Mouse (Mus musculus) urinary bladder, adult 2 months (tissue): ENCODE results near the gene Wwox. TPM values are rescaled to one million over a fixed set of nuclear protein-coding genes. Genes with fewer than 3 reads are reported as not detected.

Experiments used
- DNase-seq: peaks from one replicate; pipeline ENCODE4 v3.0.0; 2022; ENCODE audit warnings: low spot score
- polyA plus RNA-seq: library from polyadenylated mRNA; depleted of rRNA; stranded (reverse); fragments of >200 nt; gene quantifications from 2 replicates; pipeline ENCODE4 v1.2.3, GENCODE M21; 2012

Gene Wwox
- polyA plus RNA-seq, 1 experiment, result 7.9 TPM

- DNase-seq, result no peak
Observed at GRCm38 (mm10) chr8:114731260-114732140, 292.0 kb downstream of the Wwox start.

DNA sequence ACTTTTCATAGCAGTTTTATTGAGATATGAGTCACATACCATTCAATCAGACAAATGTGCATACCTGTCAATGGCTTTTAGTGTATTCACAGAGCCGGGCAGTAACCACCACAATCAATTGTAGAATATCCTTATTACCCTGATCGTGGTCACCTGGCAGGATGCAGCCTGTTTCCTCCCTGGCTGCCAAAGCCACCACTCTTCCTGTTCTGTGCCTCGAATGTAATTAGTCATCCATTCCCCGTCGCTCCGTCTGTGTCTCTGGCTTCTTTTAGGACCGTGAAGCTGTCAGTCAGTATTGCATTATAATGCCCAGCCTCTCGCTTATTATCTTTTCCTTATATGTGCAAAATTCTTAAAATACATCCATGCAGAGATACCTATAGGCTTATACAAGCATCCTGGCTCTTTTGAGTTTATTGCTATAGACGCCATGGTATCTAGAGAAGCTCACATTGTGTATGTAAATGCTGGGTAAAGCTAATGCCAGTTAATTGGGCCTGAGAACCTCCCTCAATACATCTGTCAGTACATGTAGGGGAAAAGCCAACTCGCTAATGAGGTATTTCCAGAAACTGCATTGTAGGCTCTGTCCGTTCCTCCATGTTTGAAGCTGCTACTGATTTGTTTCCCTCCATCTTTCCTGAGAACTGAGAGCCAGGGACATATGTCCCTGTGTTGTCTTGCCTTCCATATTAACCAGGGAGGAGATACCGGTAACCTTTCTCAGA, 303.9 kb downstream of the Wwox start:
- DNase-seq, result no peak

- DNase-seq, result no peak
Observed at GRCm38 (mm10) chr8:114746373-114746772, 306.9 kb downstream of the Wwox start.

DNA sequence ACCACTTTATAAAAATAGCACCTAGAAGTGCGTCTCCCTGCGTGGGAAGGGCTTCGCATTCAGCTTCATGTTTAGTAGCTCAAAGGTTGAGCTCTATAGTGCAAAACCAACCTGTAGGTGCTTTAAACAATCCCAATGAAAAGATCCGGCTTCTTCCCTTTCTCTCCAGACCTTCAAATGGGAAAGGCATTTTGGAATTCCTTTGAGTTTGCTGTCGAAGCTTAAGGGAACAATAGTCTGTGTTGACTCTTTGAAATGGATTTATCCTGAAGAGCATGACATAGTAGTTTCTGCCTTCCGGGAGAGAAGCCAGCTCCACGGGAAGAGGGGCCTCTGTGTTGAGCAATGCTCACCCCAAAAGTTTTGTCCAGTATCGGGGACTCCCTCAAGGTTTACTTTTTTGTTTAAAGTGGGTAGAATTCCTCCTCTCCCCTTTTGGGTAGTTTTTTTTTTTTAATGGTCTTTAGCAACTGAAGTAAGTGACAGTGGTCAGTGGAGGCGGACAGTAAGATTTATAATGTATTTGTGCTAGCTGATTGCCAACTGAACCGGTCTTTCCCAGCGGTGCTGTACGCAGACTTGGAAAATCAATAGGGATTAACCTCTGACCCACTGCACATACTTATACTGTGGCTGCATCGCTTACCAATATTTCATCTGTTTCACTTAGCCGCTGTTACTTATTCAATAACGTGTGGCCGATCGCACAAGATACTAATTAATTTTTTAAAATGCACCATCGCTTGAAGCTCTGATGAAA, 312.1 kb downstream of the Wwox start:
- DNase-seq, result no peak

DNA sequence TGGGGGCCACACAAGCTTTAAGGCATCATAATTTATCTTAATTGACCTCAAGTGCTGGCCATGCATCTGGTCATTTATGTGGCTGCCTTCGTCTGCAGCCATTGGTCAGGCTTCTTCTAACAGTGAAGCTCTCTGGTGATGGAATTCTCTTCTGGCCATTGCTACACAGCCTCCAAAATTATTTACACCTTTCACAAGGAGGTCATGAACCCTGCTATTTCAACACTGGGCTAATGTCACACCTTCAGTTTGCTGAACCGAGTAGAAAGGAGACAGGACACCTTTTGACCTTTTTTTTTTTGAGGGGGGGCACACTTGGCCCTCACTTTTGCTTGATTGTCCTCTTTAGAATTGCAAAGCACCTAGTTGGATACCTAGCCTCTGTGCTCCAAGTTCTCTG, 320.2 kb downstream of the Wwox start:
- DNase-seq, result no peak

- no peak for DNase-seq
Observed at GRCm38 (mm10) chr8:114768536-114768935, 329.1 kb downstream of the Wwox start.

- peak; percentile 41 for DNase-seq
Observed at GRCm38 (mm10) chr8:114770856-114771776, 331.7 kb downstream of the Wwox start.

- DNase-seq, result no peak
Observed at GRCm38 (mm10) chr8:114772276-114772849, 332.9 kb downstream of the Wwox start.

DNA sequence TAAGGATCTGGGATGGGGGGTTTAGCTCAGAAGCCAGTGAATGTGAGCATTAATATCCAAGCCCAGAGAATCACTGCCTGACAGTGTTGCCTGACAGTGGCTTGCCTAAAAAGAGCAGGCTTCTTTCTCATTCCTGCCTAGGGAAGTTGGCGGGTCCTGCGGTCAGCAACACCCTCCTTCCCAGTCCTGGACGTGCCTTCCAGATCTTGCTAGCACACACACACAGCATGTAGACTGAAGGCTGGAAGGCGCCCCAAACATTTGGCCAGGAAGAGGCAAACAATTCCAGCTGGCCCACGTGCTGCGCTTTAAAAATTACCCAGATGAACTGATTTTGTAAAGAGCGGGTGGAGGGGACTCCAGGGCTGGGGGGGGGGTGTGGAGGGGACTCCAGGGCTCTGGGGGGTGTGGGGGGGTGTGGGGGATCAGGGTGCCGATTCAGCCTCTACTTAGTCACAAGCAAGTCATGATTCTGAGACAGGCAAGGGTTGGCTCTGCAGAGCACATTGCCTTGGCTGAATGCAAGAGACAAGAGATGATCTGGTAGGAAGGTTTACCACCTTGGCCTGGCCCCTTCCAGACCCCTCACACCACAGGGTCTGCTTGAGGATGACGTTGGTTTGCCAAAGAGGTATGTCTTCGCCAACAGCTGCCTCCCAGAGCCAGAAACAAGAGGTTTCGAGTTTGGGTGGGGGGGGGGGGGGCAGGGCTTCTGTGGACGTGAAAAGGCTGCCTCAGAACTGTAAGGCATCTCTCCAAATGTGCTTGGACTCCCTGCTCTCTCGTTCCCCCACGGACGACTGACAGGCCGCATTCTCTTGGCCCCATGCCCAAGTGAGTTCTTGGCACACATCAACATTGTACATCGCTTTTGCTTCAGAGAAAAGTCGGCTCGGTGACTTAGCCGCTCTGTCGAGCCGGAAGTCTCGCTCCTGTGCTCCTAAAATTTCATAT, 334.3 kb downstream of the Wwox start:
- no peak for DNase-seq

DNA sequence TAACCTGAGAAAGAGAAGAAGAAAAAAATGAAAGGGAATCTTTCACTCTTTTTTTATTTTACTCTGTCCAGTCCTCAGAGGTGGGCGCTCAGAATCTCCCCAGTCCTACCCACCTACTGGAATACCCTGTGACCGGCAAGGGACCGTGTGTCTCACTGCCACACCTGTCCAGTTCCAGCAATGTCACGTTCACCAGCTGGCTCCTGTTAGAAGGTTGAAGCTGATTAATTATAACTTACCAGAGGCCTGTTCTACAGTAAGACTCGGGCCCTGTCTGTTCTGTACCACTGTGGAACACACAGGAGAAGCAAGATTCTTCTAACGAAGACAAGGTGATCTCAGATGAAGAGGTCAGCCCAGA, 334.9 kb downstream of the Wwox start:
- DNase-seq, result no peak

DNA sequence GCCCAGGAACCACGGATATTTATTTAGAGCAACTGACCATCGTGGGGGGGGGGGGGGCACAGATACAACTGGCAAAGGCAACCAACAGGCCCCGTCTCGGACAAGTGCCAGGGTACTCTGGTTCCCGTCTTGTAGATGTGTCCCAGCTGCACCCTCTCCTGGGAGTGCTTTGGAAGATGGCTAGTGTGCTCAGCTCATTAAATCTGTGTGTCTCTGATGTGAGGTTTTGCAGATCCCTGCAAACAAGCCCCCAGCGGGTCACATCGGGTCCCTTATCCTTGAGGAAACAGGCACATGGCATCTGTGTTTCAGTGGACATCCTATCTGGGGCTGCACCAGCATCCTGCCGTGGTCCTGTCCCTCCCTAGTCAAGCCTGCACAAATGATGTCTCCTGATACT, 336.1 kb downstream of the Wwox start:
- no peak for DNase-seq

DNA sequence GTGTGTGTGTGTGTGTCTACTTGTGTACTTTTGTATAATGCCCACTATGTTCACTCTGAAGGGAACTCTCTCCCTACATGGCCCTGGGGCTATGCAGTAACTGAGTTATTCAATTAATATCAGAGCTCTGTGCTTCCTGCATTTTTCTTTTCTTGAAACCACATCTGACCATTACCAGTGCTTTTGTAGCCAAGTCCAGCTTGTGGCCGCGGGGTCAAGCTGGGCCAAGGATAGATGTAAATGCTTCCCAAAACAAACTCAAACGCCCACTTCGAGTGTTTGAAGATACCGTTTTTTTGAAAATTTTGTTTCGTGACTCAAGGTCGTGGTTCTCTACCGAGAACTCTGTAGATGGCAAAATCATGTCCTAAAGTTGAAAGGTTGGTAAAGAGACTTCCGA, 337.2 kb downstream of the Wwox start:
- no peak for DNase-seq

- no peak for DNase-seq
Observed at GRCm38 (mm10) chr8:114777271-114777980, 338.0 kb downstream of the Wwox start.

DNA sequence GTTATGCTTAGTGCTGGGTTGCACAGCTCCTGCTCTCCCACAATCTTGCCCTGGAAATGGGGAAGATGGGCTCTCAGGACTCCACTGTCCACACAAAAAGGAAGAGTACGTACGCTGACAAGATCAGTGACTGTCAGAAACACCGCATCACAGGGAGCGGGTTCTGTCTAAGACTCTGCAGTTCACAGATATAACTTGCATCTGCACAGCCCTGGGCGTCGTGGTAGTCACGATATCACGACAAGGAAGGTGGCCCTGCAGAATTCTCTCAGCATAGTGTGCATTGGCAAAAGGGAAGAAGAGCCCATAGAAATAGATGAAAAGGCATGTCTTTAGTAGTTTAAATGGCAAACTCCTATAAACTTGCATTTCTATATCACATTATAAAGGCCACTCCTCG, 339.5 kb downstream of the Wwox start:
- no peak for DNase-seq

DNA sequence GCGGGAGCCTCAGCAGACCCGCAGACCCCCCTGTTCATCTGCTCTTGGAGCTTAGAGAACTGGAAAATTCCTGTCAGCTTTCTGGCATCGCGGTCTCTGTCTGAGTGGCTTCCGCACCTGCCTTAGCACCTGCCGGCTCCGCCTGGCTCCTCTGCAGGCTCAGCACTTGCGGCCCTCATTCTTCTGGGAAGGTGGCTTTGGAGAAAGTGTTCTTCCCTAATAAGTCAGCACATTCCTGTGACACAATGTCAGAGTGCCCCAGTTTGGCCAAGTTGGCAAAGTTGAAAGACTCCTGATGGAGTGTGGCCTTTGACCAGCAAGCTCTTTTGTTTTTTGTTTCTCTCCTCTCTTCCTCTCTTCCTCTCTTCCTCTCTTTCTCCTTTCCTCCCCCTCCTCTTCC, 343.9 kb downstream of the Wwox start:
- DNase-seq, result no peak

- no peak for DNase-seq
Observed at GRCm38 (mm10) chr8:114785834-114786233, 346.4 kb downstream of the Wwox start.

DNA sequence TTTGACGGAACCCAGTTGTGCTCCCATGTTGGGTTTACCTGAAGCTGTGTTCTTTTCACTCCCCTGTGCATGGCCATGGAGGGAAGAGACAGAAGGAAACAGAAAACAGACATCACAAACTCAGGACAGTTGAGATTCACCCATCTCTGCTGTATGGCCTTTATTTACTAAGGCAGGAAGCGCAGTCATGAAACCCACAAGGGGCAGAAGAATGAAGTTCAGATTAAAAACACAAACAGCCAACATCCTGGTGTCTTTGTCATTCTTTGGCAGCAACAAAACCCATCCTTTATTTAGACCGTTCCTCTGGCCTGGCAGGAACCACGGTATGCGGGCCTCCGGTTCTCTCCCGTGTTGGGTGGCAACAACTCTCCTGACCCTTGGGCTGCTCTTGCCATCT, 350.2 kb downstream of the Wwox start:
- DNase-seq, result no peak

GRCm38 (mm10) chr8:114790754-114791153, 351.3 kb downstream of the Wwox start:
- no peak for DNase-seq

DNA sequence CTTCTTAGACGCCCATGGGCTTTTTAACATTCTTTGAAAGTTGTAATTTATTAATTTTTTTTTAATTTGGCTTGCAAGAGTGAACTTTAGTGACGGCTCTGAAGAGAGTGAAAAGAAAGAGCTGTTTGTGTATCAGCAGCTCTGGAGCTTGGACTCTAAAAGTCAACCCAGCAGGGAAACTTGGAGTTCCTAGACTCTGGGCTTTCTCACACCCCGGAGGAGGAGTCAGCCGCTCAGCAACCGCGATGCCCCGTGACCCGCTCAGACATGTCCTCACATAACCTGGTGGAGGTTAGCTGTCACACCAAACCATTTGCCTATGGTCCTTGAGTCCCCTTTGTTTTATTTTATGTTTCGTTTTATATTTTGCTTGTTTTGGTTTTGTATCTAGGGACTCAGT, 354.2 kb downstream of the Wwox start:
- no peak for DNase-seq
